ENCODE assay signal across 10 mouse cellular contexts in the genomic region with DNA sequence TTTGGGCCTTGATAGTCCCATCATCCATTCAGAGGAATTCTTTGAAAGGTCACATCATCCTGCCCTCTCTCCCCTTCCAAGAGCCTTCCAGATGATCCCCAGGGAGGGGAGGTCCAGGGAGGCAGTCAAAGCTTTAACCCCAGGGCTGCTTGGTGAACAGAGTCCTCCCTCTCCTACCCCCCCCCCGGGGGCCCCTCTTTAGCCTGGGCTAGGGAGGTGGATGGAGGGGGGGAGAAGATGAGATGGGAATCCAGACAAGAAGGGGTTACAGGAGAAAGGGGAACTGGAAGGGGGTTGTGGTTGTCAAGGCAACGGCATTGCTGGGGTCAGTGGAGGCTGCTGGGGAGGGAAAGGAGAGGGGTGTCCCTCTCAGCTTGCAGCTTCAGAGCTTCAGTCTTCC. TPM values are rescaled to one million over a fixed set of nuclear protein-coding genes. Genes with fewer than 3 reads are reported as not detected.
DNase-seq lines count a peak whose midpoint lies in the region; ATAC-seq and TF ChIP-seq lines count a peak whose summit lies in the region.
"Had no signal": no experiment of that assay in that cellular context is flagged by ENCODE, and none has a peak within 500 bp of the region (broad histone marks: within the 10 kb centered on the region; RNA-seq: fewer than 3 reads in every experiment).

No protein-coding gene starts in this region.

- H3K4me2 ChIP-seq in kidney, embryonic 14.5 days (replicated peaks; ENCODE audit: low read depth, low read length), result peak overlapping the region; percentile 38
- peak overlapping the region; percentile 38 for H3K4me2 ChIP-seq in forebrain, embryonic 12.5 days
- 0 out of 2 replicates have a peak overlapping the region, but pooled peaks have one; percentile 14 for H3K4me2 ChIP-seq in limb, embryonic 14.5 days (replicated peaks; ENCODE audit: low read depth, low read length, severe bottlenecking)

- no peaks in the 10 kb centered on the region for H3K36me3 ChIP-seq in kidney, embryonic 14.5 days (ENCODE audit: control insufficient read depth, insufficient read depth, low read length)
- H3K36me3 ChIP-seq in forebrain, embryonic 12.5 days (replicated peaks), result no peaks in the 10 kb centered on the region
- no peaks in the 10 kb centered on the region for H3K36me3 ChIP-seq in limb, embryonic 14.5 days (ENCODE audit: control insufficient read depth, insufficient read depth, low read length)

- ATAC-seq in kidney, embryonic 14.5 days (ENCODE audit: low FRiP score, low TSS enrichment), result peak; percentile 48; the same call in 1 of the 2 replicates
- ATAC-seq in forebrain, embryonic 12.5 days (ENCODE audit: low FRiP score), result peak; percentile 42
- peak; percentile 58 for ATAC-seq in limb, embryonic 14.5 days (ENCODE audit: low FRiP score, low read depth)
- ATAC-seq in activated CD4-positive, CD25-positive, alpha-beta regulatory T cell, adult 4 months, result no peak

- WGBS in kidney, embryonic 14.5 days, result 0% methylated on average over 2 of the region's 2 CpGs
- 3% methylated on average over 2 of the region's 2 CpGs for WGBS in forebrain, embryonic 12.5 days
- WGBS in limb, embryonic 14.5 days, result 3% methylated on average over 2 of the region's 2 CpGs

- no peak for TF ChIP-seq POLR2A in limb, embryonic 14.5 days (IDR thresholded peaks at IDR 0.05; ENCODE audit: borderline replicate concordance, extremely low read depth, insufficient read depth, insufficient read length)

- no peaks in the 10 kb centered on the region for H3K27me3 ChIP-seq in kidney, embryonic 14.5 days (ENCODE audit: control insufficient read depth, insufficient read depth, low read length)
- peaks cover 10% of the 10 kb centered on the region; the same call in 1 of the 2 replicates for H3K27me3 ChIP-seq in forebrain, embryonic 12.5 days
- no peaks in the 10 kb centered on the region for H3K27me3 ChIP-seq in limb, embryonic 14.5 days (ENCODE audit: control insufficient read depth, insufficient read depth, low read length)

- no peaks in the 10 kb centered on the region for H3K9me3 ChIP-seq in kidney, embryonic 14.5 days (ENCODE audit: control insufficient read depth, low read length)
- H3K9me3 ChIP-seq in forebrain, embryonic 12.5 days, result no peaks in the 10 kb centered on the region
- no peaks in the 10 kb centered on the region for H3K9me3 ChIP-seq in limb, embryonic 14.5 days (ENCODE audit: control insufficient read depth, low read length)
- H3K9me3 ChIP-seq: megakaryocyte, embryonic 14.5 days had no signal

- peaks cover 41% of the 10 kb centered on the region for H3K4me1 ChIP-seq in kidney, embryonic 14.5 days (ENCODE audit: control insufficient read depth, insufficient read depth, low read length)
- H3K4me1 ChIP-seq in forebrain, embryonic 12.5 days, result peaks cover 34% of the 10 kb centered on the region
- peaks cover 43% of the 10 kb centered on the region for H3K4me1 ChIP-seq in limb, embryonic 14.5 days (ENCODE audit: control insufficient read depth, insufficient read depth, low read length)

- no peak overlapping the region for H3K27ac ChIP-seq in kidney, embryonic 14.5 days (ENCODE audit: low read depth, low read length)
- peak overlapping the region; percentile 70 for H3K27ac ChIP-seq in forebrain, embryonic 12.5 days
- peak overlapping the region; percentile 20; the same call in 1 of the 2 replicates for H3K27ac ChIP-seq in limb, embryonic 14.5 days (replicated peaks; ENCODE audit: low read depth, low read length)

- no peak for DNase-seq in kidney, postnatal 14 days
- peak; percentile 59 for DNase-seq in limb, embryonic 14.5 days (ENCODE audit: low spot score)
- peak; percentile 57 for DNase-seq in retina, postnatal 1 day
- no peak for DNase-seq in ovary, postnatal 10 days (ENCODE audit: low spot score)
- no peak for DNase-seq in T-cell, adult 2 months (ENCODE audit: low spot score)
- DNase-seq: cerebellum, postnatal 10 days had no signal

- H3K4me3 ChIP-seq in kidney, embryonic 14.5 days (ENCODE audit: low read length), result no peak overlapping the region
- H3K4me3 ChIP-seq in forebrain, embryonic 12.5 days (replicated peaks), result no peak overlapping the region
- H3K4me3 ChIP-seq in limb, embryonic 14.5 days (replicated peaks; ENCODE audit: low read length), result no peak overlapping the region
- H3K4me3 ChIP-seq: megakaryocyte, embryonic 14.5 days had no signal

- H3K9ac ChIP-seq in kidney, embryonic 14.5 days (ENCODE audit: low read depth, low read length), result no peak overlapping the region
- H3K9ac ChIP-seq in forebrain, embryonic 12.5 days, result peak overlapping the region; percentile 2
- H3K9ac ChIP-seq in limb, embryonic 14.5 days (ENCODE audit: low read depth, low read length, severe bottlenecking), result no peak overlapping the region

RNA-seq across cellular contexts. Expression of gene Rpl29, which starts 8.6 kb away (rescaled TPM):
- 1,370 and 1,590 TPM in 2 replicates for polyA plus RNA-seq in kidney, embryonic 14.5 days (2014; fragmentation: Nextera tagmentation; extraction: Ambion mirVana)
- 757 and 770 TPM in 2 replicates for polyA plus RNA-seq in forebrain, embryonic 12.5 days (2016; fragmentation: Nextera tagmentation; extraction: Ambion mirVana)
- 946 and 1,047 TPM in 2 replicates for polyA plus RNA-seq in limb, embryonic 14.5 days (2012; rRNA removed)
- polyA plus RNA-seq in limb, embryonic 14.5 days (2014; fragmentation: Nextera tagmentation; extraction: Ambion mirVana), result 1,133 and 1,180 TPM in 2 replicates
- polyA plus RNA-seq in activated CD4-positive, CD25-positive, alpha-beta regulatory T cell, adult 4 months (2017; shearing (Covaris generic)), result 1,000 to 10,000 TPM; 1,290 to 1,880 TPM

RNA-seq across cellular contexts. Expression of gene Acy1, which starts 17.5 kb away (rescaled TPM):
- 41.1 and 44.5 TPM in 2 replicates for polyA plus RNA-seq in kidney, embryonic 14.5 days (2014; fragmentation: Nextera tagmentation; extraction: Ambion mirVana)
- 38.0 and 42.6 TPM in 2 replicates for polyA plus RNA-seq in forebrain, embryonic 12.5 days (2016; fragmentation: Nextera tagmentation; extraction: Ambion mirVana)
- 34.4 and 35.1 TPM in 2 replicates for polyA plus RNA-seq in limb, embryonic 14.5 days (2012; rRNA removed)
- 45.6 and 45.8 TPM in 2 replicates for polyA plus RNA-seq in limb, embryonic 14.5 days (2014; fragmentation: Nextera tagmentation; extraction: Ambion mirVana)
- 1 to 10 TPM; 9.3 to 10.0 TPM for polyA plus RNA-seq in activated CD4-positive, CD25-positive, alpha-beta regulatory T cell, adult 4 months (2017; shearing (Covaris generic))

RNA-seq across cellular contexts. Expression of gene Abhd14b, which starts 26.7 kb away (rescaled TPM):
- 18.7 and 25.6 TPM in 2 replicates for polyA plus RNA-seq in kidney, embryonic 14.5 days (2014; fragmentation: Nextera tagmentation; extraction: Ambion mirVana)
- polyA plus RNA-seq in forebrain, embryonic 12.5 days (2016; fragmentation: Nextera tagmentation; extraction: Ambion mirVana), result 4.4 TPM in 2 replicates
- 54.5 and 64.6 TPM in 2 replicates for polyA plus RNA-seq in limb, embryonic 14.5 days (2012; rRNA removed)
- 41.2 and 44.6 TPM in 2 replicates for polyA plus RNA-seq in limb, embryonic 14.5 days (2014; fragmentation: Nextera tagmentation; extraction: Ambion mirVana)
- 10 to 100 TPM in 1 of 2 experiments, 1 to 10 TPM in 1; 8.1 to 10.1 TPM for polyA plus RNA-seq in activated CD4-positive, CD25-positive, alpha-beta regulatory T cell, adult 4 months (2017; shearing (Covaris generic))

RNA-seq across cellular contexts. Expression of gene Abhd14a, which starts 26.9 kb away (rescaled TPM):
- 50.2 and 58.8 TPM in 2 replicates for polyA plus RNA-seq in kidney, embryonic 14.5 days (2014; fragmentation: Nextera tagmentation; extraction: Ambion mirVana)
- 37.7 and 39.0 TPM in 2 replicates for polyA plus RNA-seq in forebrain, embryonic 12.5 days (2016; fragmentation: Nextera tagmentation; extraction: Ambion mirVana)
- polyA plus RNA-seq in limb, embryonic 14.5 days (2012; rRNA removed), result 79.9 and 87.1 TPM in 2 replicates
- 69.5 and 74.0 TPM in 2 replicates for polyA plus RNA-seq in limb, embryonic 14.5 days (2014; fragmentation: Nextera tagmentation; extraction: Ambion mirVana)
- polyA plus RNA-seq in activated CD4-positive, CD25-positive, alpha-beta regulatory T cell, adult 4 months (2017; shearing (Covaris generic)), result 10 to 100 TPM; 12.7 to 13.0 TPM

RNA-seq across cellular contexts. Expression of gene Pcbp4, which starts 32.5 kb away (rescaled TPM):
- 129 and 147 TPM in 2 replicates for polyA plus RNA-seq in kidney, embryonic 14.5 days (2014; fragmentation: Nextera tagmentation; extraction: Ambion mirVana)
- polyA plus RNA-seq in forebrain, embryonic 12.5 days (2016; fragmentation: Nextera tagmentation; extraction: Ambion mirVana), result 299 and 311 TPM in 2 replicates
- polyA plus RNA-seq in limb, embryonic 14.5 days (2012; rRNA removed), result 238 and 328 TPM in 2 replicates
- polyA plus RNA-seq in limb, embryonic 14.5 days (2014; fragmentation: Nextera tagmentation; extraction: Ambion mirVana), result 88.0 and 92.7 TPM in 2 replicates
- polyA plus RNA-seq in activated CD4-positive, CD25-positive, alpha-beta regulatory T cell, adult 4 months (2017; shearing (Covaris generic)), result 1 to 10 TPM; 4.5 to 4.8 TPM

Comparison
In these comparisons a context has a peak if more than half of its experiments do, and no peak if none do; other contexts are left out.
1. DNase-seq: peak in limb, embryonic 14.5 days (single experiment) and retina, postnatal 1 day (single experiment); none in kidney, postnatal 14 days (single experiment), ovary, postnatal 10 days (single experiment) and T-cell, adult 2 months (single experiment).
2. Peak in every context shown above with its lines, with median percentiles within 50 percentile points of each other: H3K4me2 ChIP-seq.